Mouse (Mus musculus): ENCODE measurements around the gene Esrrg.

GRCm38 (mm10) chr1:188008476-188008875 lies 399.9 kb downstream of the Esrrg start:
- TF ChIP-seq CTCF (IDR thresholded peaks at IDR 0.05; ENCODE audit: borderline replicate concordance, insufficient read depth, low read length) (no peak), POLR2A (IDR thresholded peaks at IDR 0.05; ENCODE audit: low read depth, low read length) (no peak)

All from embryonic fibroblast, embryonic 13.5 days (primary cell).